Mouse (Mus musculus): ENCODE data around the gene Pcnt.

The Pcnt gene

GRCm38 (mm10) chr10:76442178-76443088, at the start of gene Pcnt:
Gene Pcnt (minus strand): TSS chr10:76442786.
- in situ Hi-C loops (cut with MboI, MseI) = no loop called here

- in situ Hi-C loops (cut with MboI, MseI) = loop anchor here in 1 of 2 experiments (10.0 kb wide), 1 partner anchor 64 kb away; no protein-coding TSS in a partner anchor
These were observed 46.6 kb upstream of the Pcnt start for GRCm38 (mm10) chr10:76489205-76489604.

- in situ Hi-C loops (cut with MboI, MseI) = loop anchor here in 1 of 2 experiments (10.0 kb wide), 1 partner anchor 63 kb away; no protein-coding TSS in a partner anchor
These were observed 45.7 kb upstream of the Pcnt start for GRCm38 (mm10) chr10:76488265-76488664.

- in situ Hi-C loops (cut with MboI, MseI) = loop anchor here in 1 of 2 experiments (10.0 kb wide), 1 partner anchor 62 kb away; no protein-coding TSS in a partner anchor
These were observed 43.7 kb upstream of the Pcnt start for GRCm38 (mm10) chr10:76486302-76486701.

GRCm38 (mm10) chr10:76481480-76481879, 38.9 kb upstream of the Pcnt start:
- in situ Hi-C loops (cut with MboI, MseI) = loop anchor here in 1 of 2 experiments (10.0 kb wide), 1 partner anchor 57 kb away; no protein-coding TSS in a partner anchor

- in situ Hi-C loops (cut with MboI, MseI) = loop anchor here in 1 of 2 experiments (10.0 kb wide), 1 partner anchor 56 kb away; no protein-coding TSS in a partner anchor
These were observed 38.3 kb upstream of the Pcnt start for GRCm38 (mm10) chr10:76480851-76481250.

- in situ Hi-C loops (cut with MboI, MseI) = no loop called here
These were observed 31.2 kb upstream of the Pcnt start for GRCm38 (mm10) chr10:76473759-76474158.

- in situ Hi-C loops (cut with MboI, MseI) = loop anchor here in 1 of 2 experiments (5.0 kb wide), 1 partner anchor 41 kb away; no protein-coding TSS in a partner anchor
These were observed 25.9 kb upstream of the Pcnt start, which contains the start of the genes Mcm3ap and Ybey for GRCm38 (mm10) chr10:76468203-76469162. Gene Mcm3ap (plus strand): TSS chr10:76468927. Gene Ybey (minus strand): TSS chr10:76469114.

GRCm38 (mm10) chr10:76462721-76463120, 20.1 kb upstream of the Pcnt start:
- in situ Hi-C loops (cut with MboI, MseI) = no loop called here

GRCm38 (mm10) chr10:76462312-76462711, 19.7 kb upstream of the Pcnt start:
- in situ Hi-C loops (cut with MboI, MseI) = no loop called here

GRCm38 (mm10) chr10:76461255-76461654, 18.7 kb upstream of the Pcnt start:
- in situ Hi-C loops (cut with MboI, MseI) = no loop called here

GRCm38 (mm10) chr10:76455289-76455688, 12.7 kb upstream of the Pcnt start:
- in situ Hi-C loops (cut with MboI, MseI) = no loop called here

- in situ Hi-C loops (cut with MboI, MseI) = no loop called here
These were observed 6.3 kb upstream of the Pcnt start, which contains the start of gene 2610028H24Rik for GRCm38 (mm10) chr10:76448851-76449250. Gene 2610028H24Rik (plus strand): TSS chr10:76449081.

- in situ Hi-C loops (cut with MboI, MseI) = no loop called here
These were observed 5.0 kb upstream of the Pcnt start for GRCm38 (mm10) chr10:76447406-76448229.

- in situ Hi-C loops (cut with MboI, MseI) = no loop called here
These were observed 3.6 kb upstream of the Pcnt start for GRCm38 (mm10) chr10:76445996-76446681.

- in situ Hi-C loops (cut with MboI, MseI) = no loop called here
These were observed 2.3 kb downstream of the Pcnt start, which contains the start of gene AC141477.1 for GRCm38 (mm10) chr10:76440281-76440680. Gene AC141477.1 (minus strand): TSS chr10:76440444.

GRCm38 (mm10) chr10:76439107-76439890, 3.3 kb downstream of the Pcnt start:
- in situ Hi-C loops (cut with MboI, MseI) = loop anchor here in 1 of 2 experiments (5.0 kb wide), 1 partner anchor 37 kb away; no protein-coding TSS in a partner anchor

GRCm38 (mm10) chr10:76433925-76434324, 8.7 kb downstream of the Pcnt start:
- in situ Hi-C loops (cut with MboI, MseI) = no loop called here

GRCm38 (mm10) chr10:76425674-76426073, 16.9 kb downstream of the Pcnt start:
- in situ Hi-C loops (cut with MboI, MseI) = loop anchor here (5.0 to 10.0 kb wide), 2 partner anchors 42 to 59 kb away; partner anchors contain the start of genes Mcm3ap (in 1 of the 2) and Ybey (in 1 of the 2)
